Comparison of ENCODE assay signal across 13 mouse cellular contexts in genomic region chr15:102738434-102738833, GRCm38 (mm10).
"Had no signal": no experiment of that assay in that cellular context is flagged by ENCODE, and none has a peak within 500 bp of the region (broad histone marks: within the 10 kb centered on the region; RNA-seq: fewer than 3 reads in every experiment).

No protein-coding gene starts in this region.

- H3K4me3 ChIP-seq: kidney, embryonic 15.5 days; limb, embryonic 15.5 days; liver, embryonic 12.5 days; megakaryocyte, embryonic 14.5 days had no signal

- ATAC-seq: intestine, embryonic 16.5 days; liver, embryonic 12.5 days; midbrain, embryonic 16.5 days had no signal

- H3K9ac ChIP-seq: kidney, embryonic 15.5 days; limb, embryonic 15.5 days; liver, embryonic 12.5 days had no signal

- H3K36me3 ChIP-seq: kidney, embryonic 15.5 days; limb, embryonic 15.5 days; liver, embryonic 12.5 days had no signal

- DNase-seq: kidney, adult 2 months; kidney, postnatal 14 days; layer of hippocampus, postnatal 36 days; thymus, postnatal 4 days had no signal

- H3K9me3 ChIP-seq: kidney, embryonic 15.5 days; limb, embryonic 15.5 days; liver, embryonic 12.5 days; megakaryocyte, embryonic 14.5 days had no signal

- H3K4me2 ChIP-seq: kidney, embryonic 15.5 days; limb, embryonic 15.5 days; liver, embryonic 12.5 days; midbrain, embryonic 11.5 days had no signal

- H3K27ac ChIP-seq: kidney, embryonic 15.5 days; limb, embryonic 15.5 days; liver, embryonic 12.5 days; macrophage; stomach, postnatal 0 days had no signal
